Mouse (Mus musculus) monocyte, adult 5-6 weeks (primary cell): Measurements from ENCODE around the gene Cldn9. TPM values are rescaled to one million over a fixed set of nuclear protein-coding genes. Genes with fewer than 3 reads are reported as not detected.
A peak's percentile ranks its signal among the peaks of the same experiment; 100 is the strongest.

ENCODE experiments used
- ATAC-seq: fragments of 153-309, 156-312 bp; replicated peaks from 2 replicates; pipeline ENCODE4 v1.8.0; 2017; ENCODE audit warnings: mild to moderate bottlenecking; ENCODE audit not compliant: low TSS enrichment, insufficient number of reproducible peaks, severe bottlenecking, poor library complexity, low FRiP score
- total RNA-seq: library from RNA; stranded (forward); fragments of 200-1000, 200-491, 200-594 nt; gene quantifications from 3 replicates; pipeline ENCODE4 v1.2.3, GENCODE M21; 2017

The Cldn9 gene
- total RNA-seq, 1 experiment from 2014 or later: not detected

- no peak for ATAC-seq
Measured at GRCm38 (mm10) chr17:23660117-23660875, 23.5 kb downstream of the Cldn9 start, which contains the start of gene Bicdl2. TSS of gene Bicdl2 (plus strand) at chr17:23660506.

DNA sequence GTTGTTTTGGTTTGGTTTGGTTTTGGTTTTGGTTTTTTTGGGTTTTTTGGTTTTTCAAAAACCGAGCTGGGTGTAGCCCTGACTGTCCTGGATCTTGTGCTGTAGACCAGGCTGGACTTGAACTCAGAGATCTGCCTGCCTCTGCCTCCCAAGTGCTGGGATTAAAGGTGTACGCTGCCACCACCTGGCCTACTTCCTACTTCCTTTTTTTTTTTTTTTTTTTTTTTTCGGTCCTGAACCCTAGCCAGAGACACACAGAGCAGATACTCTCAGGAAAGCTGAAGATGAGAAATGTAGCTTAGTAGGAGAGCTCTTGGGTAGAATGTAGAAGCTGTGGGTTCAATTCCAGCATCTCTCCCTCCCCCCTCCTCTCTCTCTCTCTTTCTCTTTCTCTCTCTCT lies 25.4 kb downstream of the Cldn9 start:
- ATAC-seq: no peak

DNA sequence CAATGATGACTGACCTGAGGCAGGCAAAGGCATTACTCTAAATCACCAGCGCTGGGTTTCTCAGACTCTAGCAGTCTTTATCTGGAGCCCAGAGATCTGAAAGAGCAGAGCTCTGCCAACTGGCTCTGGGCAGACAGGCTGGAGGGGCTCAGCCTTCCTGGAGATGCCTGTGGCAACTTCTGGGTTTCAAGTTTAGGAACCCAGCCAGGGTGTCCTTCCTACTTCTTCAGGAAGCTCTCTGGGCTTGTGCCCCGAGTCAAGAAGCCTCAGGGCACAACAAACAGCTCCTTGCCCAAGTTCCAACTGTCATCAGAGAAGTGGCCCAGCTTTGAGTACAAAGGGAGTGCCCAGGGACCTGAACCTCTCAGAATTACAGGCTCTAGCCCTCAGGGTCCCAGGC lies 29.4 kb downstream of the Cldn9 start:
- no peak for ATAC-seq

DNA sequence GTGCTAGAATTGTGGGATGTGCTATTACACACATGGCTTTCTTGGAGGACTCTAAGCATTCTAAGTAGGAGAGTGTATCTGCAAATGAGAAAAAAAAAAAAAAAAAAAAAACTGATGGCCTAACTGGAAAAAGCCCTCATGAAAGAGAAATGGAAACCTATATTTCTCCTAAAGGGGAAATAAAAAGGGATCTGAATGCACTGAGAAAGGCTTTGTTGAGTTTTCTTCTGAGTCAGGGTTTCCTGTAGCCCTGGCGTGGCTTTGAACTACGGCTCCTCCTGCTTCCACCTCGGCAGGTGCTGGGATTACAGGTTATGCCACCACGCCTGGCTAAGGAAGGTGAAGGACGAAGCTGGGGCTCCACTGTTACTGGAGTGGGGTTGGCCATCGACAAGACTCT lies 29.8 kb downstream of the Cldn9 start:
- no peak for ATAC-seq

DNA sequence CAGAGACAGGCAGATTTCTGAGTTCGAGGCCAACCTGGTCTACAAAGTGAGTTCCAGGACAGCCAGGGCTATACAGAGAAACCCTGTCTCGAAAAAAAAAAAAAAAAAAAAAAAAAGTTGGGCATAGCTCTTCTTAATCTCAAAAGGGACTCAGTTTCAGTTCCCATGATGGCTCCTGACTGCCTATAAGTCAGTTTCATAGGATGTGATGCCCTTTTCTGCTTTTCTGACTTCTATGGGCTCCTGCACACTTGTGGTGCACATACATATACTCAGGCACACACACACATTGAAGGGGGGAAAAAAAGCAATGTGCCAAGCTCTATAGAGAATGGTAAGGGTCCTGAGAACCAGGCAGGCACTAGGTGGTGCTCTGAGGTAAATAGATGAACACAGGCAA lies 30.5 kb downstream of the Cldn9 start:
- ATAC-seq: no peak

GRCm38 (mm10) chr17:23651363-23651762 lies 32.5 kb downstream of the Cldn9 start:
- ATAC-seq: no peak

- ATAC-seq: no peak
Measured at GRCm38 (mm10) chr17:23645894-23646293, 37.9 kb downstream of the Cldn9 start.

DNA sequence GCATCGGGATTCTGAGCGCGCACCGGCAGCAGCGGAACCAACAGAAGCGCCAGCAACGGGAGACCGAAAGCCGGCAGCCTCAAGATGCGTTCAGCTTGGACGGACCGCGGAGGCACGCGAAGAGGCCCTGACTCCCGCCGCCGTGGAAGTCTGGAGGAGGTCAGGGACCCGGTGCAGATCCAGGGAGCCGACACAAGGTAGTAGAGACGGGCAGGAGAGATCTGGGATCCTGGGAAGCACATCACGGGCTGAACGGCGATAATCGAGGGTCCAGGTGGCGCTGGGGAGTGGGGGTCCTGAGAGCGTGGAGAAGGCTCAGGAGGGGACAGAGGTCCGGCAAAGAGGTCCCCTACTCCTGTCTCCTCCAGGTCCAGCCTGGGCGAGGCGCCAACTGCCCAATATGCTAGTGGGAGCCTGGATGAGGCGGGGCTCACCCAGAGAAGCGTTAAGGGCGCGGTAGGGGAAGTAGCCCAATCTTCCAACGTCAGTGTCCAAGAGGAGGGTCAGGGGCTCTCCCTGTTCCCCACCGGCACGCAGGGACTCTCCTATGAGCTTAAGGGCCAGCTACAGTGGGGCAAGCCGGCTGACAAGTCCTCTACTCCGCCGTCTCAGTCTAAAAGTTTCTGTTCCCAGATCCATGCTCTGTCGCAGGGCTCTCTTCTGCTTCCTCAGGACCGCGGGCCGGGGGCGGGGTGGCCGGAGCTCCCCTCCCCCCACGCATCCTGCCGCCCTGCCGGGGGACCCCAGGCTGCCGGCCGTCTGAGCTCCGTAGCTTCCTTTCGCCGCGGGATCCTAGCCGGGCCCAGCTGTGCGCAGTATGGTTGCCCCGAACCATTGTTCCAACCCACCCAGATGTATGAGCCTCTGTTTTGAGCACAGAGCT lies 39.0 kb downstream of the Cldn9 start, which contains the start of gene Mmp25:
TSS of gene Mmp25 (minus strand) at position 665 of the 883 bp plus-strand sequence.
- ATAC-seq: peak; percentile 32; the same call in 1 of the 2 replicates

Other genes starting within 250 kb of the Cldn9 start
- gene Vmn2r117, start 204.3 kb downstream of the Cldn9 start, total RNA-seq: not detected in 3 replicates
- gene Zfp213, start 119.8 kb downstream of the Cldn9 start, total RNA-seq: 4.2 to 6.2 TPM (median 5.4 TPM) in 3 replicates
- not detected in 3 replicates for gene Zfp13, start 84.5 kb downstream of the Cldn9 start, total RNA-seq
- not detected in 3 replicates for gene Zscan10, start 83.2 kb downstream of the Cldn9 start, total RNA-seq
- gene Mmp25, start 38.7 kb downstream of the Cldn9 start, total RNA-seq: 0.29 to 4.9 TPM (median 3.0 TPM) in 3 replicates
- 1.4 TPM in 1 of 3 replicates, not detected in the others for gene Bicdl2, start 23.5 kb downstream of the Cldn9 start, total RNA-seq
- gene Hcfc1r1, start 10.4 kb downstream of the Cldn9 start, total RNA-seq: 36.7 to 49.3 TPM (median 38.3 TPM) in 3 replicates
- gene Thoc6, start 10.1 kb downstream of the Cldn9 start, total RNA-seq: 20.3 to 21.9 TPM (median 21.2 TPM) in 3 replicates
- gene Tnfrsf12a, start 6.6 kb downstream of the Cldn9 start, total RNA-seq: 29.6 to 37.5 TPM (median 33.9 TPM) in 3 replicates
- gene Cldn6, start 4.8 kb downstream of the Cldn9 start, total RNA-seq: not detected in 3 replicates
- not detected in 3 replicates for gene 1520401A03Rik, start 38.8 kb upstream of the Cldn9 start, total RNA-seq
- gene Pkmyt1, start 42.3 kb upstream of the Cldn9 start, total RNA-seq: 0.86 to 3.7 TPM (median 2.6 TPM) in 3 replicates
- gene Paqr4, start 56.8 kb upstream of the Cldn9 start, total RNA-seq: 0.38 to 5.1 TPM (median 2.9 TPM) in 3 replicates
- gene Kremen2, start 61.8 kb upstream of the Cldn9 start, total RNA-seq: 0.39 TPM in 1 of 3 replicates, not detected in the others
- gene Flywch1, start 87.6 kb upstream of the Cldn9 start, total RNA-seq: 7.0 to 19.0 TPM (median 8.6 TPM) in 3 replicates
- 2.5 TPM in 1 of 3 replicates, not detected in the others for gene Flywch2, start 102.1 kb upstream of the Cldn9 start, total RNA-seq
- 91.7 to 297 TPM (median 188 TPM) in 3 replicates for gene Srrm2, start 106.5 kb upstream of the Cldn9 start, total RNA-seq
- gene Elob, start 145.1 kb upstream of the Cldn9 start, total RNA-seq: 89.4 to 137 TPM (median 96.5 TPM) in 3 replicates
- gene Prss33, start 152.0 kb upstream of the Cldn9 start, total RNA-seq: not detected in 3 replicates
- gene Prss32, start 159.8 kb upstream of the Cldn9 start, total RNA-seq: not detected in 3 replicates
- not detected in 3 replicates for gene Prss41, start 160.1 kb upstream of the Cldn9 start, total RNA-seq
- not detected in 3 replicates for gene Prss21, start 184.0 kb upstream of the Cldn9 start, total RNA-seq
- gene Dcpp1, start 196.8 kb upstream of the Cldn9 start, total RNA-seq: not detected in 3 replicates
- gene Dcpp2, start 196.9 kb upstream of the Cldn9 start, total RNA-seq: not detected in 3 replicates
- gene Dcpp3, start 233.4 kb upstream of the Cldn9 start, total RNA-seq: not detected in 3 replicates